Mouse (Mus musculus) bone marrow, adult 2 months (tissue): Measurements from ENCODE around the gene Qsox1.

Experiments used
- CTCF ChIP-seq: fragments of 200-500 bp; IDR thresholded peaks from 2 replicates; pipeline ENCODE4 v1.5.1; 2011; ENCODE audit warnings: low read length, control low read depth; ENCODE audit not compliant: control insufficient read depth, insufficient read depth
- POLR2A ChIP-seq: fragments of 200-500 bp; IDR thresholded peaks from 2 replicates; pipeline ENCODE4 v1.6.1; 2011; ENCODE audit warnings: low read depth, mild to moderate bottlenecking, control low read depth, low read length, borderline replicate concordance; ENCODE audit not compliant: control insufficient read depth

DNA sequence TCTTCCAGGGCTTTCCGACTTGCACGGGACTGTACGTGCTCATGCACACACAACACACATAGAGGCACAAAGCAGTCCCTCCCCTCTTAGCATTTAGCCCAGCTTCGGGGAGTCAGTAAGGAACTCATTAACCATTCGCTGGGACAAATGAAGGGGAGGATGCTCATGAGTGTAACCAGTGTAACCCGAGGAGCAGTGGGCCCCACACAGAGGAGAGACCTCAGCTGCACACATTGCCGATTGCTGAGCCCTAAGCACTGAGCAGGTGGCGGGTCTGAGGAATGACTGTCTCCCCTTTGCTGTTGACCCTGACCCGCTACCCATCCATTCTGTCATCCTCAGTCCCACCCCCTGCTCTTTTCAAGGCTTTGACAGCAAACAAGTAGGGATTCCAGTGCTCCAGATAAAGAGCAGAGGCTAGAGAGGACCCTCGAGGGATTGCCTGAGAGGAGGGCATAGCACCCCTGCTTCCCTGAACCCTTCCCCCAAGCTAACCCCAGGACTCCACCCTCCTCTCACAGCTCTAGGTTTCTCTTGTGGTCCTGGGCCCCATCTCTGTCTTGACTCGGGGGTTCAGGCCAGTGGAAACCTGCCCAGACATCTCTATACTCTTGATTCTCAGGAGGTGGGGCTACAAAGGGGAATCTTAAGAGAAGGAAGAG, 62.0 kb downstream of the Qsox1 start:
- TF ChIP-seq CTCF (no peak), POLR2A (no peak)
